Mouse (Mus musculus) limb, embryonic 14.5 days (tissue): ENCODE data around the gene Zfp691. TPM values are rescaled to one million over a fixed set of nuclear protein-coding genes. Genes with fewer than 3 reads are reported as not detected.

Source experiments
- ATAC-seq: fragments of 200-750 bp; cut with Nextera tagmentation; 2 replicates; pipeline ENCODE4 v1.8.0; 2017; ENCODE audit warnings: low read depth, moderate number of reproducible peaks, moderate TSS enrichment; ENCODE audit not compliant: low FRiP score
- DNase-seq: peaks from one replicate; pipeline ENCODE4 v3.0.0-alpha.2; 2015; ENCODE audit warnings: low spot score
- H3K27ac ChIP-seq: fragments of 300-500 bp; sonication (generic); replicated peaks from 2 replicates; pipeline ENCODE4 v1.5.1; 2014; ENCODE audit warnings: low read depth, mild to moderate bottlenecking, low read length, moderate library complexity, mixed read lengths
- H3K27me3 ChIP-seq: fragments of 300-500 bp; sonication (generic); 2 replicates; pipeline ENCODE4 v1.6.1; 2014; ENCODE audit warnings: low read length, mixed read lengths; ENCODE audit not compliant: control insufficient read depth, insufficient read depth
- H3K36me3 ChIP-seq: fragments of 300-500 bp; sonication (generic); 2 replicates; pipeline ENCODE4 v1.6.1; 2014; ENCODE audit warnings: mild to moderate bottlenecking, low read length, moderate library complexity, mixed read lengths; ENCODE audit not compliant: control insufficient read depth, insufficient read depth
- H3K4me1 ChIP-seq: fragments of 300-500 bp; sonication (generic); 2 replicates; pipeline ENCODE4 v1.6.1; 2014; ENCODE audit warnings: antibody characterized with exemption, low read length, mixed read lengths; ENCODE audit not compliant: control insufficient read depth, insufficient read depth
- H3K4me2 ChIP-seq: fragments of 300-500 bp; sonication (generic); replicated peaks from 2 replicates; pipeline ENCODE4 v1.6.1; 2014; ENCODE audit warnings: low read depth, mild to moderate bottlenecking, low read length, moderate library complexity; ENCODE audit not compliant: severe bottlenecking
- H3K4me3 ChIP-seq: fragments of 300-500 bp; sonication (generic); replicated peaks from 2 replicates; pipeline ENCODE4 v1.5.1; 2014; ENCODE audit warnings: low read length
- H3K9ac ChIP-seq: fragments of 300-500 bp; sonication (generic); 2 replicates; pipeline ENCODE4 v1.6.1; 2014; ENCODE audit warnings: mild to moderate bottlenecking, low read depth, low read length, moderate library complexity; ENCODE audit not compliant: severe bottlenecking
- H3K9me3 ChIP-seq: fragments of 300-500 bp; sonication (generic); 2 replicates; pipeline ENCODE4 v1.6.1; 2016; ENCODE audit warnings: low read length; ENCODE audit not compliant: control insufficient read depth
- POLR2A ChIP-seq: fragments of 200-500 bp; IDR thresholded peaks from 2 replicates; pipeline ENCODE4 v1.8.0; 2012; ENCODE audit warnings: inconsistent platforms, mild to moderate bottlenecking, moderate library complexity, borderline replicate concordance; ENCODE audit not compliant: insufficient read depth, insufficient read length; ENCODE audit errors: extremely low read depth
- WGBS: fragments of 180-500 bp; shearing (Covaris S2); extraction: QIAGEN DNeasy Blood & Tissue Kit; methylation state at CpG from one replicate; pipeline ENCODE4 v1.1.7; 2014; 5-methylcytosine and 5-hydroxymethylcytosine counted together
- polyA plus RNA-seq, 2 experiments: library from polyadenylated mRNA; depleted of rRNA in 1 of 2; stranded (reverse) in 1 of 2; unstranded in 1 of 2; fragments of >200 nt; fragmentation: Nextera tagmentation in 1 of 2; extraction: Ambion mirVana in 1 of 2; gene quantifications; 2 replicates each; pipeline versions ENCODE4 v1.2.1 to v1.2.3; 2012 to 2014

Zfp691 gene
- polyA plus RNA-seq, 2 experiments = 7.2 to 10.6 TPM

DNA sequence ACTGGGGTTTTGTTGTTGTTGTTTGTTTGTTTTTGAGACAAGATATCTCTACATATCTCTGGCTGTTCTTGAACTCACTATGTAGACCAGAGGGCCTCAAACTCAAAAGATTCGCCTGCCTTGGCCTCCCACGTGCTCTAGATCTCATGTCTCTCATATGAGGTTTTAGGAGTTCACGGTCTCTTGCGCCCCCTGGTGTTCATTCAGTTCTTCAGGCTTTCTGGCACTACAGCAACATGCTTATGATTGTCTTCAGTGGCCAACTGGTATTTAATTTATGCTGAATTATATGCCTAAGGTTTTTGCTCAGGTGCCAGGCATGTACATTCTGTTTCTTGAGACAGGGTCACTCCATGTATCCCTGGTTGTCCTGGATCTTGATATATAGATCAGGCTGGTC, 6.3 kb downstream of the Zfp691 start:
- Histone ChIP-seq H3K9me3 (no peaks in the 10 kb centered on the region), H3K27ac (no peak overlapping the region), H3K9ac (no peak overlapping the region), H3K4me2 (no peak overlapping the region), H3K27me3 (no peaks in the 10 kb centered on the region), H3K4me1 (peaks cover 4% of the 10 kb centered on the region; the same call in 1 of the 2 replicates), H3K36me3 (peaks cover 25% of the 10 kb centered on the region), H3K4me3 (no peak overlapping the region)
- TF ChIP-seq POLR2A = no peak
- DNase-seq (peak; percentile 90), ATAC-seq (no peak)
- 6% methylated on average over 4 of the region's 4 CpGs for WGBS

DNA sequence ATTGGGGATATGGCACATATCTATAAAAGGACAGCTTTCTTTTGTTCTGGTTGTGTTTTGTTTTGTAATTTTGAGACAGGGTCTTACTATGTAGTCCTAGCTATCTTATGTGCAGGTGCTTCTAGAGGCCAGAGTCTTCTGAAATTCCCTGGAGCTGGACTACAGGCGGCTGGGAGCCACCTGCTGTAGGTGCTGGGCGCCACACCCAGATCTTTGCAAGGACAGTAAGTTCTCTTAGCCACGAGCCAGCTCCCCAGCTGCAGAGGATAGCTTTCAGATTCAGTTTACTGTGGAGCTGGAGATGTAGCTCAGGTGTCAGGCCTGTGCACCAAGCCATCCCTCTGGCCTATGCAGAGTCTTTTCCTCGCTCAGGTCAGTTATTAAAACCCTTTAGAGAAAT, 6.9 kb downstream of the Zfp691 start:
- TF ChIP-seq POLR2A = no peak
- H3K4me2 ChIP-seq = no peak overlapping the region
- DNase-seq (no peak), ATAC-seq (no peak)
- H3K9me3 ChIP-seq = no peaks in the 10 kb centered on the region
- H3K27ac ChIP-seq = no peak overlapping the region
- no peak overlapping the region for H3K9ac ChIP-seq
- H3K36me3 ChIP-seq = peaks cover 25% of the 10 kb centered on the region
- no peaks in the 10 kb centered on the region; the same call in 1 of the 2 replicates for H3K4me1 ChIP-seq
- no peak overlapping the region for H3K4me3 ChIP-seq
- no peaks in the 10 kb centered on the region for H3K27me3 ChIP-seq
- WGBS = 80% methylated on average over 4 of the region's 4 CpGs

DNA sequence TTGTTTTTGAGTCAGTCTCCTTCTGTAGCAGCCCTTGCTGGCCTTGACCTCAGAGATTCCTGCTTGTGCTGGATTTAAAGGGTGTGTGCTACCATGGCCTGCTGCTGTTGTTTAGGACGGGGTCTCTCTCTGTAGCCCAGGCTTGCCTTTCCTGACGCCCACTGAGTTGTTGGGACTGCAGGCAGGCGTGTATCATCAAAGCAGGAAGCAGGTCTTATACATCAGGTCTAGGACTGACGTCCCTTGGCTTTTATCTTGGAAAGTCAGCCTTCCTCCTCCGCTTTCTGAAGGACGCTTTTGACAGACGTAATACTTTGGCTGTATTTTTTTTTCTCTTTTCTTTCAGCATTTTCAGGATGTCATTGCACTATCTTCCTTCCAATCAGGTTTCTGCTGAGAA, 8.1 kb downstream of the Zfp691 start:
- Histone ChIP-seq H3K4me3 (no peak overlapping the region), H3K36me3 (peaks cover 25% of the 10 kb centered on the region), H3K27me3 (no peaks in the 10 kb centered on the region), H3K4me1 (no peaks in the 10 kb centered on the region), H3K27ac (no peak overlapping the region), H3K9me3 (no peaks in the 10 kb centered on the region), H3K9ac (no peak overlapping the region), H3K4me2 (no peak overlapping the region)
- WGBS = 70% methylated on average over 7 of the region's 7 CpGs
- no peak for TF ChIP-seq POLR2A
- DNase-seq (no peak), ATAC-seq (no peak)

DNA sequence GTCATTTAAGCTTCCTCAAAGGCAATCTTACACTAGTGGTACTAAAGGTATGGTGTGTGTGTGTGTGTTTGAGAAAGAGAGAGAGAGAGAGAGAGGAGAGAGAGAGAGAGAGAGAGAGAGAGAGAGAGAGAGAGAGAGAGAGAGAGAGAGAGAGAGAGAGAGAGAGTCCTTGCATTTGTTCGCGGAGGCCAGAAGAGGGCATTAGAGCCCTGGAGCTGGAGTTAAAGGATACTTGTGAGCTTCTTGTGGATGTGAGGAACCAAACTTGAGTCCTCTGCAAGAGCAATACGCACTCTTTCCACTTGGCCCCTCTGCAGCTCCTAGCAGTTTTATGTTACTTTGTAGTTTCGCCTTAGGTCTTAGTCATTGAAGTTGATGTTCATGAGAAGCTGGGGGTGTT, 11.0 kb downstream of the Zfp691 start:
- Histone ChIP-seq H3K27ac (no peak overlapping the region), H3K9me3 (no peaks in the 10 kb centered on the region), H3K36me3 (no peaks in the 10 kb centered on the region), H3K4me2 (no peak overlapping the region), H3K4me3 (no peak overlapping the region), H3K9ac (no peak overlapping the region), H3K4me1 (no peaks in the 10 kb centered on the region), H3K27me3 (no peaks in the 10 kb centered on the region)
- no peak for TF ChIP-seq POLR2A
- WGBS = 68% methylated on average over 4 of the region's 4 CpGs
- no peak for DNase-seq
- no peak for ATAC-seq

DNA sequence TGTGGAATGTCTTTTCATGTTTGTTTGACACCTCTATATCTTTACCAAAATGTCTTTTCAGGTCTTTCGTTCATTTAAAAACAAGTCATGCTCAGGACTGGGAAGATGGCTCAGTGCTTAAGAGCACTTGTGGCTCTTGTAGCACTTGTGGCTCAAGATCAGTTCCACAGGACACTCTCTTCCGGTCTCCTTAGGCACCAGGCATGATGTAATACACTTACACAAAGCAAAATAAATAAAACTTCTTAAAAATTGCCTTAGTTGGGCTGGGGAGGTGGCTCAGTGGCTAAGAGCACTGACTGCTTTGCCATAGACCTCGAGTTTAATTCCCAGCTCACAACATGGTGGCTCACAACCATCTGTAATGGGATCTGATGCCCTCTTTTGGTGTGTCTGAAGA, 12.6 kb downstream of the Zfp691 start:
- H3K27ac ChIP-seq = no peak overlapping the region
- no peak for DNase-seq
- H3K27me3 ChIP-seq = no peaks in the 10 kb centered on the region
- no peak for TF ChIP-seq POLR2A
- no peaks in the 10 kb centered on the region for H3K36me3 ChIP-seq
- WGBS = 74% methylated on average over 3 of the region's 3 CpGs
- no peaks in the 10 kb centered on the region for H3K4me1 ChIP-seq
- H3K9me3 ChIP-seq = no peaks in the 10 kb centered on the region
- no peak for ATAC-seq
- H3K4me3 ChIP-seq = no peak overlapping the region
- no peak overlapping the region for H3K4me2 ChIP-seq
- H3K9ac ChIP-seq = no peak overlapping the region

DNA sequence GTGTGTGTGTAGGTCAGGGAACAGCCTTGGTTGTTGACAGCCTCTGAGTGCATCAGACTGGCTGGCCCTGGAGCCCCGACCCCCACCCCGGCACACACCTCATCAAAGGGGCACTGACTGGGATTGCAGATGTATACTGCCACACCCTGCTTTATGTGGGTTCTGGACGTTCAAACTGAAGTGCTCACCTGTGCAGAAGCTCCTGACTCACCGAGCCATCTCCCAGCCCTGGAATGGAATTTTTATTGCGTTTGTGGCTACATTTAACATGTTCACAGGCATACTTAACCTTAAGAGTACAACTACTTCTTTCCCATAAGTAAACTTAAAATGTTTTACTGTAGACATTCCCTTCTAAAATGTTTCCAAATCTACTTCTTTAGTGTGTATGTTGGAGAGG, 16.1 kb downstream of the Zfp691 start:
- Histone ChIP-seq H3K36me3 (no peaks in the 10 kb centered on the region), H3K27me3 (no peaks in the 10 kb centered on the region)
- no peak for ATAC-seq

More for the DNA sequence above, 16.1 kb downstream of the Zfp691 start:
- DNase-seq = no peak
- TF ChIP-seq POLR2A = no peak
- no peak overlapping the region for H3K9ac ChIP-seq
- H3K4me1 ChIP-seq = no peaks in the 10 kb centered on the region
- H3K4me2 ChIP-seq = no peak overlapping the region
- 50% methylated on average over 5 of the region's 5 CpGs for WGBS
- H3K27ac ChIP-seq = no peak overlapping the region
- no peak overlapping the region for H3K4me3 ChIP-seq
- H3K9me3 ChIP-seq = no peaks in the 10 kb centered on the region
